Mouse (Mus musculus) urinary bladder, postnatal 36 days (tissue): ENCODE data around the gene Gabrp.

Experiments
- DNase-seq, 2 experiments: peaks; one replicate each; pipeline ENCODE4 v3.0.0; 2022; ENCODE audit warnings: low spot score in 2 of 2, mixed read lengths in 1 of 2

Gabrp gene

DNA sequence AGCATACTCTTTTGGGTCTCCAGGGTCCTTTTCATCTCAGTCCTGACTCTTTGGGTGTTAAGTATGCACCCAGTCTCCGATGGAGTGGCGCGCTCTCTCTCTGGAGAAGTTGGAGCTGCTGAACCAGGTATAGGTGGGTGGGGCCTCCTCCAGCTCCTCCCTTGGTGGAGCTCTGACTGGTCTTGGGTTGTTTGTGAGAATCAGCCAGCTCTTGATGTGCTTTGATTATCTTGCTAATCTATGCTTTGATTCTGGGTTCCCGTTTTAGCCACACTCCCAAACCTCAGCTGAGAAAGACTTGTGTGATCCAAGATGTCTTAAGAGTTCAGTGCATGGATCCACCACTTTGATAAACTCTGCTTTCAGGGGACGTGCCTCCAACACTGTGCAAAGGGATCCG lies at the start of gene Gabrp:
Gabrp (minus strand) TSS at position 101 of the 400 bp plus-strand sequence.
- no peak for DNase-seq

DNA sequence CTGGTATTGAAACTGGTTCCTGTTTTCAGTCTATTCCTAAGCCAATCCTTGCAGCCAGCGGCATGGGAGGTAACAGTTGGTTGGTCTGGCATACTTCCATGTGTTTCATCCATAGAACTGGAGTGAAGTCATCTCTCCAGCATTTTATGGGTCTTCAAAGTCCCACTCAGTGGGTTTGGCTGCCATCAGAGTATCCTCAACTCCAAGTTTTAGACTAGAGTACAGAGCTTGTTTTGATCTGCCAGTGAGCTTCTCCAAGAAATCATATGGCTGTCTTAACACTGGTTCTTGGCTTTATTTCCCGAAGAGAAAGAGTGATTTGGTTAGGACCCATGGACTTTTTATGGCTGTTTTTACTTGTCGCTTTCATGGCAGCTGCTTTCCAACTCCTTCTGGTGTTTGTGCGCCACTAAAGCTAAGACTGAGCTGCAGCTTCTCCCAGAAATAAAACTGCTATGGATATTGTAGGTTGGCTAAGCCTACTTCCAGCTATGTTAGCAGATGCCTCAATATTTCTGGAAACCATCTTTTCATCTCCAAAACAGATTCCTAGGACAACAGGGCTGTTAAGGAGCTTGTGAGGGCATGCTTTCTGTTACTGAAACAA lies 48.5 kb upstream of the Gabrp start:
- no peak for DNase-seq

DNA sequence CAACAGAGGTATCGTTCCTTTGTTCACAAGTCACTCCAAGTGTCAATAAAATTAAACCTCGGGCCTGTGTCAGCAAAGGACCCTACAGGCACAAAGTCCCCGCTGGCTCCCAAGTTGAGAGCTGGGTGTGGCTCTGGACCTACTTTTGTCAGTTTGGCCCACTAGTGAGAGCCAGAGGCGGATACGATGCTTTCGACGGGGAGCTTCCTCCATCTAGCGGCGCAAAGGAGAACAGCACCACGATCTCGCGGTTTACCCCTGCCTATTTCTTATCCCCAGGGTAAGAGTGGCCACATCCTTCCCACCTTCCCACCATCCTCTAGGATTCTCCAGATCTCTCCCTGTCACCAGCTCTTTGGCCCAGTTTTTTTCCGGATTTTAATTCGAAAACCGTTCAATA lies 35.5 kb upstream of the Gabrp start:
- peak; percentile 51 to 61 for DNase-seq

DNA sequence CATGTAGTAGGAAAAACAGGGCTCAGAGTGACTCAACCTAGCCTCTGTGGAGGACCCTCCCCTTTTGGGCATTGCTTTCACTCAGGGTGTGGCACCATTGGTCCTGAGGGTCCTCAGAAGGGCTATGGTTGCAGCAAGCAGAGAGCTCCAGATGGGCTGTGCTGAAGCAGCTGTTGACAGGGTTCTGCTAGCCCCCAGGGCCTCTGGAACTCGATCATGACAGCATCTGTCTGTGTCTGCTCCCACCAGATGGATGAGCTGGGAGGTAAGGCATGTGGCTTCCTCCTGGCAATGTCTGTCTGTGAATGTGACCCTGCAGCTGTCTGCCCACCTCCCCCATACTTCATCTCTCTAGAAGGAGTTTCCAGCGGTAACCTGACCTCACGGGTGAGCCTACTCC lies 29.0 kb upstream of the Gabrp start:
- DNase-seq, result no peak

DNA sequence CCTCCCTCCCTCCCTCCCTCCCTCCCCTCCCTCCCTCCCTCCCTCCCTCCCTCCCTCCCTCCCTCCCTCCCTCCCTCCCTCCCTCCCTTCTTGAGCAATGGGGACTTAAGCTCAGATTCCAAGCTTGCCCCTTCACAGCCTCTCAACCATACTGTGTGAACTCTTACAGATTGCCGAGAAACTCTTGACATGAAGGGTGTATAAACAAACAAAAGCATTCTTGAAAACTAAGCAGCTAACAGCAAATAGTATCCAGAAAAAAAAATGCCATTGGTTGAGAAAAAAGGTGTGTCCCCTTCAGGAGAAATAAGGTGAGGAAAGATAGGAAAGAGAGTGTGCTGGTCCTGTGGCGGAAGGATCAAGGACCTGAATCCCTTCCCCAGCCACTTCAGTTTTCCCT lies 24.4 kb upstream of the Gabrp start:
- no peak for DNase-seq

DNA sequence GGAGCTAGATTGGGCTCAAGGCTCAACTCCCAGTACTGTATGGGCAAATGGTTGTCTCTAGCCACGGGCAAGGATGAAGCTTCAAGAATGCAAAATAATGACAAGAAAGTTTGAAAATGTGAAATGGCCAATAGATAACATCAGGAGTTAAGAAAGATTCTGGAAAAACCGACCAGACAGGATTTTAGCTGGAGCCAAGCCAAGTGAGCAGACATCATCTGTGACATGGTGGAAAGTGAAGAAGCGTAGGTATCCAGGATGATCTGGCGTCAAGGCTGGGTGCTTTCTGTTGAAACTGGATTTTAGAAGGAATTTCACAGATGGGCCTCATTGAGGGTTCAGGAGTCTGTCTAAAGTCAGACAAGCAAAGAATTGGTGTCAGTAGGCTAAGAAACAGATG lies 20.2 kb upstream of the Gabrp start, which contains the start of gene D130052B06Rik:
D130052B06Rik (plus strand) TSS at position 317 of the 400 bp plus-strand sequence.
- no peak for DNase-seq

DNA sequence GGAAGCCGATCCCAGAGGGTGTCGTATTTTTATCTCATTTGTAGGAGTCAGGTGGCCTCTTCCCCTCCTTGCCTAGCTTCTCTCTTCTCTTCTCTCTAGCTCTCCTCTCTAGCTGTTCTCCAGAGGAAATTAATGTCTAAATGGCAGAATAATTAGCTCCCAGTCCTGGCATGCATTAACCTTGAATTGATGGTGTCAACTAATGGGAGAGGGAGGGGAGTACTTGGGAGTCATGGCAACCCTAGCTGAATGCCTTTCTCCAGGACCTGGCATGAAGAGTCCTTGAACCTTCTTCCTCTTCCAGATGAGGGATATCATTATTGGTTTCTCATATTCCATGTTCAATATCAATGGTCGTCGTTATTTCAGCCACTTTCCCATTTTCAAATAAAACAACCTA lies 17.9 kb upstream of the Gabrp start:
- DNase-seq, result no peak

DNA sequence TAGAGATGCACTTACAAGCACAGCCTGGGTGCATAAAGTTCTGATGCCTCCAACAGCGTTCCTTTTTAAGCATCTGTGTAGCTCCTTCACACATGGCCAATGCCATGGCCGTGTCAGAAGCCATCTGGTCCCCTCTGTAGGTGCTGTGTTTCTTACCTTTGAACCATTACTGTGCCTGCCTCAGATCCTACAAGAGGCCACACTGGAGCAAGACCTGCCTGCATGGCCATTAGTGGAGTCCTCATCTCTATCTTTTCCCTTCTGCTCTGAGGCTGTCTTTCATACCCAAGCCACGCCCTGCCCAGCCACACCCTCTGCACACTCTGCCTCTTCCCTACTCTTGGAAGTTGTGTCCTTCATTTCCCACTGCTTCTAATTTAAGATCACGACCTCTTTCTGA lies 14.1 kb upstream of the Gabrp start:
- DNase-seq, result no peak

DNA sequence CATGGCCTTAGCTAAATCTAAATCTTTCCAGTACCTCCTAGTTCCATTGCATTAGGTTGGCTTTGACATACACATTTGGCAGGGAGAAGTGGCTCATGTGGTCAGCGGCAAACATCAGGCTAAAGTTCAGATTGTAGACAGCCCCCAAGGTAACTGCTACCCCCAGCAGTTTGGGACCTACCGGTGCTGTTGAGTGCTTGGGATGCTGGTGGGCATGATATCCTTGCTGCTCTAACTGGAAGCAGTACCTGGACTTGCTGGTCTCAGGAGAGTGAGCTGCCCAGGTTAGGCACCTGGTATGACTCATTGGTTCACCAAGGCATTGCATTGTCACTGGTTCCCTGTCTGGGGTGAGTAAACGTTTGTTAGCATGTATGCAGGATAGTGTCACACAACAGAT lies 12.0 kb upstream of the Gabrp start:
- DNase-seq, result no peak

DNA sequence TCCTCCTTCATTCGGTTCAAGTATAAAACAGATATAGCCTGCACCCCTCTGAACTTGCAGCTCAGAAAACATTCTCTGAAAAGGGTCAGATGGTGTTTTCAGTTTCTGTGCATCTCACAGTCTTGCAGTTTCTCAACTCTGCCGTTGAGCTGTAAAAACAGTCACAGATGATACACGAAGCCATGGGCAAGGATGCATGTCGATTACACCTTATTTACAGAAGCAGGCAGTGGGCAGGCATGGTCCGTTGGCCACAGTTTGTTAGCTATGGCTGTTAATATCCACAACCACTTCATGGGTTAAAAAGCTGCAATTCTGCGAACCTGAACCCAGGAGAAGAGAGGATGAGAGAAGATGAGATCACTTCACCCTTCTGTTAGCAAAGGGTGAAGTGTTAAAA lies 7.9 kb upstream of the Gabrp start:
- no peak for DNase-seq

DNA sequence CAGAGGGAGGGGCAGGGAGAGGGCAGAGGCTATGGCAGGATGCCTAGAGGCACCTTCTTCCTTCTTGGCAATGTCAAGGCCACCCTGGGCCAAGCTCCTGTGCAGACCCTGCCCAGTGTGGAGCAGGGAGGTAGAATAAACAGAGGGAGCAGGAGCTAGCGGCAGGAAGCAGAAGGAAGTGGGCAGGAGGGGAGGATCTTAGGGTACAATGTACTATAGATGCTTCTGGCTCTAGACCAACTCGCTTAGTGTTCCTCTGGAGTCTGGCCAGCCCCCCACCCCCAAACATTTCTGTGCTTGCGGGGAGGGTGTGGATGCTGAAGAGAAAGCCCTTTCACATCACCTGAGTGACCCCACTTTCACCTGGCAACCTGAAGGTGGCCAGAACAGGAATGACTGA lies 862 bp upstream of the Gabrp start:
- no peak for DNase-seq

DNA sequence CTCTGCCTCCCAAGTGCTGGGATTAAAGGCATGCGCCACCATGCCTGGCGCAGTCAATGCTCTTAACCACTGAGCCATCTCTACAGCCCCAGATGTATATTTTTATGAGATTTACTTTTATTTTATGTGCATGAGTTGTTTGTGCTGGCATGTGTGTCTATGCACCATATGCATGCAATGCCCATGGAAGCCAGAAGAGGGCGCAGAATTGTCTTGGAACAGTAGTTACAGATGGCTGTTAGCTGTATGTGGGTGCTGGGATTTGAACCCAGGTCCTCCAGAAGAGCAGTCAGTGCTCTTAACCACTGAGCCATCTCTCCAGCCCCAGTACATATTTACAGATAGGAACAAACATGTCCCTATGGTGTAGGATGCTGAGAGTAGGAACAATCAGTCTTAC lies 3.8 kb downstream of the Gabrp start:
- no peak for DNase-seq

DNA sequence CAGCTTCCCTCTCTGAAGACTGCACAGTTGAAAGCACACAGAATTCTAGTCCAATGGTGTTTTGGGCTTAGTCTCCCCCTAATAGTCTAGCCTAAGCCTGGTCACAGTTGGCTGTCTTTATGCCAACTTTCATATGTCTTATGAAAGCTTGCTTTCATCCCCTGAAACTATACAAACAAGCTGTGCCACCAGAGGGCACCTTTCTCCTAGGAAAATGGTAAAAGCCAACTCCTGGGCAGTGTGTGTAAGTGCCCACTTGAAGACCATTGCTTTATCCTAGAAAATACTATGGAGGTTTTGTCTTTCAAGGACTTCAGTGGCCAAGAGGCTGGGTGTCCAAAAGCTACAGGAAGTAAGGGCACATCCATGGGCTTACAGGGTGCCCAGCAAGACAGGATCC lies 8.3 kb downstream of the Gabrp start:
- DNase-seq, result peak in 1 of 2 experiments; percentile 3

DNA sequence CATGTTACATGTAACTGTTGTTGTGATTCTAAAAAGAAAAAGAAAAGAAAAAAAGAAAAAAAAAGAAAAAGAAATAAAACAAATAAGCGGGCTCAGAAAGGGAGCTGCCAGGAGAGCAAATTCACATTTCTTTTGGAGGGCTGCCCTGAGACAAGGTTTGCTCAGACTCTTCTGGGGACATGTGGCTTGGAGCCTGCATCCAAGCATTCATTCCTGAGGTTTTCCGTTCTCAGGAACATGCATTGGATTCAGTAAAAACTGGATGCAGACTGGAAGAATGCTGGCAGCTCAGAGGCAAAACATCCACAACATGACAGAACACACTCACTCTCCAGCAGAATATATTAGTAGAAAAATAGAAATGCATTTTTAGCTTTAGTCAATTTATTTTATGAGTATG lies 14.8 kb downstream of the Gabrp start:
- no peak for DNase-seq

DNA sequence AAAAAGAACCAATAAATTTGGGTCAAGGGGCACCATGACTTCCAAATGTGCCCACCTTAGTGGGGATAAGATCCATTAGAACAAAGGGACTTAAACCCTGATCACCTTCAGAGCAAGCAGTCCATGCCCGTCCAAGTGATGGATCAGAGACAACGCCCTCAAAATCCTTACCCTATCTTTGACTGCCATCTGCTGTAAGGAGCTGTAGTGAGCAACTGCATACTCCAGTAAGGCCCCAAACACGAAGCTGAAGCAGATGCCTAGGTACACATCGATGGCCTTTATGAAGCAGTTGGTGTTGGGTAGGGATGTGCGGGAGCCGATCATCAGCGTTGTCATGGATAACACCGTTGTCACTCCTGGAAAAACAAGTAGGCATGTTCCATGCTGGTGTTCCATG lies 24.6 kb downstream of the Gabrp start:
- DNase-seq, result no peak

DNA sequence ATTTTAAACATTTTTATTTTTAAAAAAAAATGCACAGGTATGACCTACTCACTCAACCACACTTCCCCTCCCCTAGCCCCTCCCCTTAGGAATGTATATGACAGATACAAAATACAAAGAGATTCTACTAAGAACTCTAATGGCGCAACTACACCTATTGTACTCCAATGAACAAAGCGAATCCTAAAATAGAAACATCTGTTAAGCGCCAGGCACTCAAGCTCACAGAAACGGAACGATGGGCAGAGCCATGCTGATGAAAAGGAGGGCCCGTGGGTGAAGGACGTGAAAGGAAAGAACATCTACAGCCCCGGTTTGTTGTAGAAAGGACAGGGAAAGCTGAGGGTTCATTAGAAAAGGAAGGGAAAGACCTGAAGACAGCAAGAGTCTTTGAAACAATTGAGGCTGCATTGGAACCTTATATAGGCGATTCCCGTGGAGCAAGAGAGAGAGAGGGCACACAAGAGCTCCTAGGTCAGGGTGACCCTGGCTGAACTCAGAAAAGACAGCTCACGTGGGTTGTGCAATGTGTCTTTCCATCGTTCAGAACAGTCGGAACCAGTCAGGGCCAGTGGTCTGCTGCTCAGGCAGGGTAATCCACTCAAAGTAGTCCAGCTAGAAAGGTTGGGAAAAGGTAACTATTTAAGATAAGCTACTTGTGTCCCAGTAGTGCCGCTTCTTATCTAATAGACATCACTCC lies 27.7 kb downstream of the Gabrp start:
- DNase-seq, result no peak

DNA sequence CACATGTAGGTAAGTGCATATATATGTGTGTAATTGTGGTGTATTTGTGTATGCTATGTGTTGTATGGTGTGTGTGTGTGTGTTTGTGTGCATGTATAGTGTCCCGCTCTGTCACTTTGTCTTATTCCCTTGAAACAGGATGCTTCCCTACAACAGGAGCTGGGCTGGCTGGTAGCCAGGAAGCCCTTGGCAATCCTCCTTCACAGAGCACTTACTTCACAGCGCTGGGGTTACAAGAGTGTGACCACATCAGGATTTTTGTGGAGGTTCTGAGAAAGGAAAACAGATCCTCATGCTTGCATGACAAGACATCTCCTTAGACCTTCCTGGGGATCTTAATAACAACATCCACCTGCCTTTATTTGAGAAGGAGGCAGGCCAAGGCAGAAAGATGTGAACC lies 31.4 kb downstream of the Gabrp start:
- no peak for DNase-seq

DNA sequence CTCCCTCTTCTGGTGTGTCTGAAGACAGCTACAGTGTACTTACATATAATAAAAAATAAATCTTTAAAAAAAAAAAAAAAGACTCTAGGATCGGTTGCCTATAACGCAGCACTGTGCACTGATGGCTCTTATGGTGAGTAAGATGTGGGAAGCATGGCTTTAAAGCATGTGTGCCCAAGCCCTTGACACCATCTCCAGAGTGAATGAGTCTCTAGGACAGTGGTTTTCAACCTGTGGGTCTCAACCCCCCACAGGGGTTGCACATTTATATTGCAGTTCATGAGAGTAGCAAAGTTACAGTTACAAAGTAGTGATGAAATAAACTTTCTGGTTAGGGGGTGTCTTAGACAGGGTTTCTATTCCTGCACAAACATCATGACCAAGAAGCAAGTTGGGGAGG lies 33.8 kb downstream of the Gabrp start:
- no peak for DNase-seq

DNA sequence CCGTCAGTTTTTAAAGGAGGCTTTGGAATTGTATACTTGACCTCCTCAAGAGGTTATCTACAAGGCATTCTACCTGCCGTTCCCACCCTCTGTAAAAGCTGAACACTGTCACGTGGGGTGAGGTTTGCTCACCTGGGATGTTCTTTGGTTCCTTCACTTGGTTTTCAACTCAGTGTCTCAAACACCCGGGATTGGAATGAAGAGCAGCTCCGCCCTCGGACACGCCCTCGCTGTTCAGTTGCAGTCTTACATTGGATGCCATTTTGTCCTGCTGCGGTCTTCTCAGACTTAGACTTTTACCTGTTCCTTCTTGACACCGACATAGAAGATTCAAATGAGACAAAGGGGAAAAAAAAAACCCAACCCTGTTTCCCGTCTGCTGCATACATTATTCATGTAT lies 34.6 kb downstream of the Gabrp start:
- DNase-seq, result no peak

DNA sequence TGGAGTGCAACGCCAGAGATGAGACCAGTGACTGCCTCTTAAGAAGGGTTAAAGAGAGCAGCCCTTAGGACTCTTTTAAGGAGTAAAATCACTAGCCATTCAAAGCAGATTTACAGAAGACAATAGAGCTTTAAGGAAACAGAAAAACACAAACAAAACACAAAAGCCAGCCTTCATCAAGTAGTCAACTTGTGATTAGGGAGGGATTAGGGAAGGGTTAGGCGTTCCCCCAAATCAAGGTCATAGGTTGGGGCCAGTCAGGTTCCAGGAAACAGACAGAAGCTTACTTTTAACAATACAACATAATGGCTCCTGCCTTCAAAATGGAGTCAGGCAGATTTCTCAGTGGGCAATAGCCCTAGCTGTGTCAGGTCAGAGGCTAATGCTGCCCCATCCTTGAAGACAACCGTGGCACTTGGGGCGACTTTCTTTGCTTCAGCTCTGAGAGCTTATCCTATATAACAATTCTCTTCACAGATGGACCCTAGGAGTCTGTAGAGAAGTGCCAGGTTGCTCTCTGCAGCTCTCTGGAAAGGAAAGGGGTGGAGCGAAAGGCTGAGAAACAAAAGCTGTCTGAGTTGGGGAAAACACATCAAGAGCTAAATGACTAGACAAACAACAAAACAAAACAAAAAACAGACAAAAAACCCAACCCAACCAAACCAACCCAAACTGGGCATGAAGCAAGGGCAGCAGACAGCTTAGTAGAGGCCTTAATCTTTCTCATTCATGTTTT lies 41.2 kb downstream of the Gabrp start:
- no peak for DNase-seq

DNA sequence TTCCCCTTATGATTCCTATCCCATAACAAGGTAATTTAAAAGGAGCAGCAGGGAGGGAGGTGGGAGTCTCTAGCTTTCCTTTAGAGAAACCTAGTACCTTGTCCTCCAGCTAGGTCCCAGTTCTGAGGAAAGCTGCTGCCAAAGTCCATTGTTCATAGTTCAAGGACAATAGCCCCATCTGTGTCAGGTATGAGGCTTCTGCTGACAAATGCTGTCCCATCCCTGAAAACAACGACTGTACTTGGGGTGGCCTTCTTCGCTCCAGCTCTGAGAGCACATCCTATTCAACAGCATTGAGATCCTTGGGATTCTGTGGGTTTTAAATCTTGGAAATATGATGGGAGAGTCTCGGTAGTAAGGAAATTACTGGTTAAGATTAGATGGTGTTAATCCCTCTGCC lies 42.1 kb downstream of the Gabrp start:
- no peak for DNase-seq

DNA sequence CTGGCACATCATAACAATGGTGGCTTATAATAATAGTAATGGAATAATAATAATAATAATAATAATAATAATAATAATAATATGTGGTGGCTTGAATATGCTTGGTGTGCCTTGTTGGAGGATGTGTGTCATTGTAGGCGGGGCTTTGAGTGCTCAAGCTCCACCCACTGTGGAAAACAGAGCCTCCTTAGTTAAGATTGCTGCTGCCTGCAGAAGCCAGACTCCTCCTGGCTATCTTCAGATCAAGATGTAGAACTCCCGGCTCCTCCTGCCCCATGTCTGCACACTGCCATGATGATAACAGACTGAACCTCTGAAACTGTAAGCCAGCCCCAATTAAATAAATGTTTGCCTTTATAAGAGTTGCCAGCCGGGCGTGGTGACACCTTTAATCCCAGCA lies 44.2 kb downstream of the Gabrp start:
- DNase-seq, result no peak

DNA sequence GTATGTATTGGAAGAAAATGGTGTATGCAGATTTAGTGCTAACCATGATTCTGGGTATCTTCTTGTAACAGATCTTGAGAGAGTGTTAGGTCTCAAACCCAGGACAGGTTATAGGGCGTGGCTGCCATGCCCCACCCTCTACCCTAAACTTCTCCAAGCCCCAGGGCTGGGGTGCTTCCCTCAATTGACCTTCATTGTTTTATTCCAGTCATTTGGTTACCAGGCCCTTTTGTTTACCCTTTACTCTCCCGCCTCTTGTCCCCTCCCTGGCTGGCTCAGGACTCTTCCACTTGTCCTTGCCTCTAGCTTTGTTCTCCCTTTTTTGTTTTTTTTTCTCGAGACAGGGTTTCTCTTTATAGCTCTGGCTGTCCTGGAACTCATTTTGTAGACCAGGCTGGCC lies 45.2 kb downstream of the Gabrp start:
- DNase-seq, result no peak
